Mouse (Mus musculus) CD4-positive naive resting alpha-beta T cell, adult 76 days (primary cell): ENCODE results near the gene Vac14. TPM values are rescaled to one million over a fixed set of nuclear protein-coding genes. Genes with fewer than 3 reads are reported as not detected.

Source experiments
- total RNA-seq: library from RNA; stranded (reverse); gene quantifications from one replicate; pipeline ENCODE4 v1.2.4, GENCODE M21; 2023

Gene Vac14
- total RNA-seq: 53.3 TPM

DNA sequence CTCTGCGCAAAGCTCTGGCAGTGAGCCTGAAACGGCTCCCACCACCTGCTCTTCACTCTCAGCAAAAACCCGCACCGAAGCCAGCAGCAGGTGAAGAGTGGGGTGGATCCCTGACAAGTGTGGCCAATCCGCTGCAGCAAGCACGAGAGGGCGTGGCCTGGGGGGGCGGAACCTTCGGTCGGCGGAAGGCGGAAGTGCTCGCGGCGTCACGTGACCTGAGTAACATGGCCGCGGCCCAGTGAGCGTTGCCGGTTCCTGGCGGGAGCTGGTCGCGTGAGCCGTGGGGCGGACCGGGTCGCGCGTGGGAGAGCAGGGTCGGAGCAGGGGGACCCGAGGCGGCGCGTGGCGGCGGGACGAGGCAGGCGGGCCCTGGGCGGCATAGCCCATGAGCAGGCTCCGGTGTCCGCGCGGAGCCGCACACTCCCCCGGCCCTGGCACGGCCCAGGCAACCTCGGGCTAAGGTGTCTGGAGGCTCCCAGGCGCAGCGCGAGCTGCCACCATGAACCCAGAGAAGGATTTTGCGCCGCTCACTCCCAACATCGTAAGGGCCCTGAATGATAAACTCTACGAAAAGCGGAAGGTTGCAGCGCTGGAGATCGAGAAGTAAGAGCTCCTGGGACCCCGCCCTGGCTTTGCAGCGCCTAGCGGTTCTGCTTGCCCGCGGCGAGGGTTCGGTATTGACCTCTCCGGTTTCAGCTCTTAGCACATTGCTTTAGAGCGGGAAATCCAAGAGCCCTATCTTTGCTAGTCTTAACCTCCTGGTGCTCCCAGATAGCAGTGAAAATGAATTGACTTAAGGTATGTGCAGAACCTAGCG lies at the start of gene Vac14:
Gene Vac14, plus strand, starts transcription at position 195 of the 817 bp plus-strand sequence.

DNA sequence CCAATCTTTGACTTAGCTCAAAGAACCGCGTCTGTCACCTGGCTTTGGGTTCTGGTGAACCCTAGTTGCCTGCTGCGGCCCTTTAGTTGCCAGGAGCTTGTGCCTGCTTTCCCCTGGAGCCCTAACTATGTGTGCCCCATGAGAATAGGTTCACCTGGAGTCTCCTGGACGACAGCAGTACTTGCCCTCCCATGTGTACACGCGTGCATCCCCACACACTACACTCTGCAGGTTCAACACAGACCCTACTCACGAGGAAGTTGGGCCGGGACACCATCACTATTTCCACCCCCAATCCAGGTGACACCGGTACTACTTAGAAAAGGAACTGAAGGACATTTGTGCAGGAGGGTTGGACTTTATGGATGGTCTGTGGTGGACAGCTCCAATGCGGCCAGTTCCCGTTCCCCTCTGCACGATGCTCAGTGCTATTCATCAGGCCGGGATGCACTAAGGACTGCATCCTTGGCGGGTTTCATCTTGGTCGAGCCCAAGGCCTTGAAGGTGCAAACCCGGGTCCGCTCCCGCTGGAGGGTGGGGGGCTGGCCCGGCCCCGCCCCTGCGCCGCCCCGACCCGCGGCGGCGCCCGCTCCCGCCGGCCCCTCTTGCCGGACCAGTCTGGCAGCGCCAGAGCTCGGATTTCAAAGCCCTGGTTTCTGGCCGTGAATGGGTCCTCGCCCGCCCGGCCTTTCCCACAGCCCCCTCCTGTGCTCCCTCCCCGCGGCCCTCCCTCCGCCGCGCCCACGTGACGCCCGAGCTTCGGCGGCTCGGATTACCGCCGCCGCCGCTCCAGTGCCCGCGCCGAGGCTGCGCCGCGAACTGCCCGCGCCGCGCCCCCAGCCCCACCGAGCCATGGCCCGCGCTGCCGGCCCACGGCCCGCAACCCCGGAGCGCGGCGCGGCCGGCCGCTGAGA lies 102.6 kb downstream of the Vac14 start, which contains the start of gene Mtss1l:
Gene Mtss1l, plus strand, starts transcription at position 792 of the 914 bp plus-strand sequence.

Other genes starting within 250 kb of the Vac14 start
- 3.2 TPM for gene Mtss1l, start 102.9 kb downstream of the Vac14 start, total RNA-seq
- gene Il34, start 187.3 kb downstream of the Vac14 start, total RNA-seq: not detected
- gene Cog4, start 228.0 kb downstream of the Vac14 start, total RNA-seq: 59.5 TPM
- gene Sf3b3, start 228.2 kb downstream of the Vac14 start, total RNA-seq: 184 TPM